Mouse (Mus musculus) embryonic fibroblast, embryonic 13.5 days (primary cell): ENCODE measurements around the gene Kcnj1. TPM values are rescaled to one million over a fixed set of nuclear protein-coding genes. Genes with fewer than 3 reads are reported as not detected.

Experiments
- H3K27ac ChIP-seq: 2 replicates; pipeline ENCODE4 v1.5.1; 2012; ENCODE audit warnings: low read length, control low read depth, inconsistent platforms; ENCODE audit not compliant: insufficient read depth
- H3K4me1 ChIP-seq: 2 replicates; pipeline ENCODE4 v1.6.1; 2011; ENCODE audit warnings: low read length; ENCODE audit not compliant: control insufficient read depth, insufficient read depth
- H3K4me3 ChIP-seq: 2 replicates; pipeline ENCODE4 v1.5.1; 2011; ENCODE audit warnings: mild to moderate bottlenecking, control low read depth, low read length; ENCODE audit not compliant: insufficient read depth
- CTCF ChIP-seq: IDR thresholded peaks from 2 replicates; pipeline ENCODE4 v1.5.1; 2011; ENCODE audit warnings: mild to moderate bottlenecking, control low read depth, low read length, moderate library complexity, borderline replicate concordance; ENCODE audit not compliant: insufficient read depth
- POLR2A ChIP-seq: IDR thresholded peaks from 2 replicates; pipeline ENCODE4 v1.6.1; 2011; ENCODE audit warnings: low read depth, mild to moderate bottlenecking, control low read depth, low read length, moderate library complexity
- polyA plus RNA-seq: library from polyadenylated mRNA; stranded (reverse); fragments of >200 nt; gene quantifications from 2 replicates; pipeline ENCODE4 v1.2.4, GENCODE M21; 2011; ENCODE audit warnings: low read depth; ENCODE audit not compliant: missing spikeins, insufficient read length

Gene Kcnj1
- polyA plus RNA-seq, result not detected in 2 replicates

DNA sequence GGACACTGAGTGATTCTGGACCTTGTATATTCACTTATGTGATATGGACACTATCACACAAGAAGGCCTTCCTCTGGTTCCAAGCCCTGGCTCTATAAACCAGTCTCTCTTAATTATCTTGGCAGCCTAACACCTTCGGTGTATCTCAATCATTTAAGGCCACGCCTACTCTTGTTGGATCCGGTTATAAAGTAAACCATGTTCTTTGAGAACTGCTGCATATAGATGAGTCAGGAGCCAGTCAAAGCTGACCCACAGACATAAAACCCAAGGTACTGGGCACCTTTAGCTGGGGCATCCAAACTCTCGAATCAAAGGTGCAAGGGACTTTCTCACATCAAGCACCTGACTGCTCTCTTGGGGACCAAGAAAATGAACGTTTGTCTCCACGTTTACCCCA lies at the start of gene Kcnj1:
TSS of gene Kcnj1 (plus strand) at position 292 of the 400 bp plus-strand sequence.
- no peak within 1 kb of the TSS for H3K27ac ChIP-seq
- no peaks in the 10 kb centered on the region for H3K4me1 ChIP-seq
- no peak for TF ChIP-seq POLR2A

DNA sequence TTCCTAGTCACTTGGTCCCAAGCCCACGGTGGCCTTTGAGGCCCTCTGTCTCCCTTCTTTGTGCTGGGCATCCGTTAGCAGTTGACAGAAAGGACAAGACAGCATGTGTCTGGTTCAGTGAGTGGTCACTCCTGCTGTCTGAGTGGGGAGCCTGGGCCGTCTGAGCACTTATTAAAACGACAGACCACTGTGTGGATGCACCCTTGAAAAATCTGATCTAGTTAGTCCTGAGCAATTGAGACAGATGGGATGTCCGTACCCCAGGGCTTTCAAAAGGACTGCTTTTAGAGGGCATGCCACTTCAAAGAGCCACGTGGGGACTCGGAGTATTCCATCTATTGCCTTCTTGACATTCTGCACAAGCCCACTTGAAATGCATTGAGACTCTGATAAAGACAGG lies 48.7 kb upstream of the Kcnj1 start:
- H3K27ac ChIP-seq, result no peak overlapping the region
- no peak overlapping the region for H3K4me3 ChIP-seq
- H3K4me1 ChIP-seq, result no peaks in the 10 kb centered on the region
- TF ChIP-seq POLR2A, result no peak
- TF ChIP-seq CTCF, result no peak

More for the DNA sequence above, at the start of gene Kcnj1:
- no peak within 1 kb of the TSS for H3K4me3 ChIP-seq

DNA sequence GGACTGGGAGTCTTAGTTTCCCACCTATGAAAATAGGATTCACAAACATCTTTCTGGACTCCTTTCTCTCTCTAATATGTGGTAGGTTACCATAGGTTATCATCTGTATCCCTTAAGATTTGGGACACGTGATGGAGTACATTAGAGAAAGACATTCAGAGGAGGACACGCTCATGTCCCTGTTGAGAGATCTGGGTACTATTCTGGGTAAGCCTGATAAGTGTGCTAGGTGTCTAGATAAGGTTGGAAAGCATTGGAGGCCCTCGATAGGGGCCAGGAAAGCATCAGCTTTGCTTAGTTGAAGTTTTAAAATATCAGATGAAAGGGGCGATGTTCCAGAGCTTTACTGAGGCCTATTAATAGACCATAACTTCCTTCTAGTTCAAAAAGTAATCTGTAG lies 43.5 kb upstream of the Kcnj1 start:
- Histone ChIP-seq H3K4me1 (no peaks in the 10 kb centered on the region), H3K27ac (no peak overlapping the region), H3K4me3 (no peak overlapping the region)
- TF ChIP-seq POLR2A (no peak), CTCF (no peak)

DNA sequence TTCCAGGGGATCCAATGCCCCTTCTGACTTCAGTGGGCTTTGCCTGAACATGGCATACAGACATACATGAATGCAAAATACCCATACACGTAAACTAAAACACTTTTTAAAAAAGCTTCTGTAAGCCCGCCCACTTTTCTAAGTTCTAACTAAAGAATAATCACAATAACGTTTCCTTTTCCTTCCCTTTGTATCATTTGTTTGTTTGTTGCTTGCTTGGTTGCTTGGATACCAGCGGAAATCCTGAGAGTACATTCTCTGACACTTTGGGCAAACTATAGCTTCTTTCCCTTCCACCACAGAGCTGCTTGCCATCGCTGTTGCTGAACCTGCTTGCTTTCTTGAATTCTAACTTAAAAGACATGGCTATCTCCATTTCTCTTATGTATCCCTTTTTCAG lies 41.1 kb upstream of the Kcnj1 start:
- no peak for TF ChIP-seq POLR2A
- TF ChIP-seq CTCF, result no peak
- H3K4me1 ChIP-seq, result no peaks in the 10 kb centered on the region
- no peak overlapping the region for H3K4me3 ChIP-seq
- H3K27ac ChIP-seq, result no peak overlapping the region

DNA sequence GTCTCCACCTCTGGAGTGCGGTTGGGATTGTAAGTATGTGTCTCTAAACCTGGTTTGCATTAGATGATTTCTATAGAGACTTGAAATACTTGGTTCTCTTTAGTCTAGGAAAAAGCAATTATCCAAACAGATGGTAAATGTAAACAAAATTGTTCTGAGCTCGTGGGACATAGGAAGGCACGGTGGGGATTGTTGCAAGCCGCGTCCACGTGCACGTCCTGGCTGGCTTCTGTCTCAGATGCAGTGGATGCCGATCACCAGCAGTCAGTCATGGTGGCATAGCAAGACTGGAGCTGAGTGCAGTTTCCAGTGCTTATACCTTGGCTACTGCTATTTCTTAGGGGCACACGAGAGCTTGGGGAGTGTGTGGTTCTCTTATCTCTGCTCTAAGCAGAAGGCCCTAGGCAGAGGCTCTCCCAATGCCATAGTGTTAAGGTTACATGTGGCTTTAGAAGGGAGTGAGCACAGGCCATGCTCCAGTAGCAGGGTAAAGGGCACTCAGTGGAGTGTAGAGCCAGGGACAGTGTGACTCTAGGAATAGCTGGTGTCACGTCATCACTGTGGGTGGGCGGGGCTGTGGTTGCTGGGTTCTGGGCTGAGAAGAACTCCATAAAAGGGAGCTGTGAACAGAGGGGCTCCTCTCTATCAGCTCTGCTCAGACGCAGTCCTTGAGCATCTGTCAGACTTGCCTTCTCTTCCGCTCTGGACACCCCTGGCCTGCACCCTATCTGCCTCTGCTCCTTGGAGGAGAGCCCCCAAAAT lies 36.7 kb upstream of the Kcnj1 start:
- H3K27ac ChIP-seq, result no peak overlapping the region
- H3K4me1 ChIP-seq, result no peaks in the 10 kb centered on the region
- H3K4me3 ChIP-seq, result no peak overlapping the region
- TF ChIP-seq CTCF (no peak), POLR2A (no peak)

DNA sequence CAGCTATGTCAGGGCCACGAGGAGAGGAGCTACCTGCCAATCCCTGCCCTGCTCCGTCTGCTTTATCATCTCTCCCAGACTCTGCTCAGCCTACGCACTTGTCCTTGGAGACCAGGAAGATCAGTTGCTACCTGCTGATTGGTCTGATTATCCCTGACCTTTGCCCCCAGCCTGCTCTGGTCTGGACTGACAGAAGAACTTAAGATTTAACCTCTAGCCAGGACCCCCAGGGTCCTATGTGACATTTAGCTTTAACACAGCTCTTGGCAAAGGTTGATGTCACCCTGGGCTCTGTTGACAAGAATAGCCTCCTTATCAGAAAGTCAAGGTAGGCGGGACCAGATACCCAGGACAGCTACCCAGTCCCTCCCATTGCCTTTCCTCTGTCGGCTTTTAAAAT lies 31.5 kb upstream of the Kcnj1 start:
- H3K4me3 ChIP-seq, result no peak overlapping the region
- H3K27ac ChIP-seq, result no peak overlapping the region
- TF ChIP-seq CTCF (no peak), POLR2A (no peak)
- no peaks in the 10 kb centered on the region for H3K4me1 ChIP-seq

DNA sequence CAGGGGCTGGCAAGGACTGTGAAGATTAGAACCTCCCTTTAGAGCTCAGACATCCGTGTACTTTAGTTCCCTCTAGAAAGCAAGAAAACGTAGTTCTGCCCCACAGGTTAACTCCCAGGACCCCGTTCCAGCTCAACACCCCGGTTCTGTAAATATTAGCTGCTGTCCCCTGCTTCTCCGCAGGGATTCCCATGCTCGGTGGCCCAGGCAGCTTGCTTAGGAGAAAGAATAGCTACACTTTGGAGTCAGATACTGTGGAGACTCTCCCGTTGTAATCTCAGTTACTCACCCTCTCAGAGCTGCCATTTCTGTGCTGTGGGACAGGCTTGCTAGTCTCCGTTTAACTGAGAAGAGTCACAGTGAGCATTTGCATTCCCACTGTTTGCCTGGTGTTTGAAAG lies 29.4 kb upstream of the Kcnj1 start:
- H3K27ac ChIP-seq, result no peak overlapping the region
- H3K4me3 ChIP-seq, result no peak overlapping the region
- no peak for TF ChIP-seq CTCF
- no peak for TF ChIP-seq POLR2A
- no peaks in the 10 kb centered on the region for H3K4me1 ChIP-seq

DNA sequence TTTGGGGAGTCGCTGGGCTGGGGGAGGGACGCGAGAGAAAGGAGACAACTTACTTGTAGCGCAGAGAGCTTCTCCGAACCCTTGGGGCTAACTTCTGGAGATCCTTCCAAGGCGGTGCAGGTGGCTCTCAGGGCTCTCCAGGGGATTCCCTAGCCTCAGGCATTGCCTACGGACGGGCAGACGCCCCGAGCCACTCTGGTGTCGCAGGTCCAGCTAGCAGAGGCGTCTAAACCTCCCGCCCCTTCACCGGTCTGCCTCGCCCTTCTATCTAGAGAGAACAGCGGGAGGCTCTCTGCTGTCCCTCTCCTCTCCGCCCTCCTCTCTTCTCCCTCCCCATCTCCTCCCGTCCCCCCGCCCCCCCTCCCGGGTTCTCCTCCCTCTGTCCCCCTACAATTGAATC lies 28.2 kb upstream of the Kcnj1 start, which contains the start of gene Kcnj5:
TSS of gene Kcnj5 (minus strand) at position 300 of the 400 bp plus-strand sequence.
- Histone ChIP-seq H3K4me1 (no peaks in the 10 kb centered on the region), H3K4me3 (no peak within 1 kb of the TSS), H3K27ac (no peak within 1 kb of the TSS)
- TF ChIP-seq CTCF (no peak), POLR2A (no peak)

DNA sequence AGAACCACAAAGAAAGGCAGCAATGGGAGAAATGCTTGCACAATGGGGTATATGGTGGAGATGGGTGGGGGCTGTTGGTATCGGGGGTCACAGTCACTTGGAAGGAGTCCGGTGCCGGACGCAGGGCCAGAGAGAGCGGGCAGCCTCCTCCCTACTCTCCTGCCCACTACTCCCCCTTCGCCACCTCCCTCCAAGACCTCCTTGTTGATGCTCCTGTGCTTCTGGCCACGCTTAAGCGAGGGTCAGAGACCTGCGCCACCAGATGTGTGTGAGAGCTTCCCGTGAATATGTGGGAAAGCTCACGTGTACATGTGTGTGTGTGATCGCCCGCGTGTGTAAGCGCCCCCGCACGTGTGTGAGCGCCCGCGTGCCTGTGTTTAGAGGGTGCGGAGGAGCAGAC lies 27.8 kb upstream of the Kcnj1 start:
- TF ChIP-seq CTCF, result no peak
- TF ChIP-seq POLR2A, result no peak
- no peak overlapping the region for H3K27ac ChIP-seq
- H3K4me1 ChIP-seq, result no peaks in the 10 kb centered on the region
- H3K4me3 ChIP-seq, result no peak overlapping the region

DNA sequence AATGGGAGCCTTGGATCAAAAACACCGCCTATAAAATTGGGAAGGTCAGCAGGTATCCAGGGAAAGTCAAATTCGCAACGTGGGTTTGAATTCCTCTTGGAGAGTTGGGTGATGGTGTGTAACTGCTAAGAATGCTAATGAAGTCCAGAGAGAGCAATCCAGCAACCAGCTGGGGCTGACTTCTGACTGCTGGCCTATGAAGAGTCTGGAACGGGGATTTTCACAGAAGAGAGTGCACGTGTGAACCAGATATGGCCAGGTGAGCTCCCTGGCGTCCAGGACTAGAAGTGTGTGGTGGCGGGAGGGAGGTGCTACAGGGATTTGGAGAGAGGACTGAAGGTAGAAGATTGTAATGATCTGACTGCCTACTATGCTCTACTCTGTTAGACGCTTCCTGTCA lies 24.2 kb upstream of the Kcnj1 start:
- Histone ChIP-seq H3K4me1 (no peaks in the 10 kb centered on the region), H3K4me3 (no peak overlapping the region), H3K27ac (no peak overlapping the region)
- TF ChIP-seq CTCF (no peak), POLR2A (no peak)
